In genomic region chr9:30353965-30354364, GRCm38 (mm10) we compare ENCODE assay signal across 15 mouse cellular contexts.
"Had no signal": no experiment of that assay in that cellular context is flagged by ENCODE, and none has a peak within 500 bp of the region (broad histone marks: within the 10 kb centered on the region; RNA-seq: fewer than 3 reads in every experiment).

No protein-coding gene starts in this region.

- H3K9ac ChIP-seq: neural tube, embryonic 15.5 days; stomach, embryonic 15.5 days had no signal

- H3K4me3 ChIP-seq: neural tube, embryonic 15.5 days; stomach, embryonic 15.5 days had no signal

- H3K4me1 ChIP-seq: neural tube, embryonic 15.5 days; stomach, embryonic 15.5 days had no signal

- H3K27me3 ChIP-seq: neural tube, embryonic 15.5 days; stomach, embryonic 15.5 days had no signal

- H3K36me3 ChIP-seq: neural tube, embryonic 15.5 days; stomach, embryonic 15.5 days had no signal

- H3K9me3 ChIP-seq: neural tube, embryonic 15.5 days; stomach, embryonic 15.5 days had no signal

- DNase-seq: retina, postnatal 1 day; right cerebral cortex, adult 18-20 months; right cerebral cortex, postnatal 14 days; right cerebral cortex, postnatal 25 days; right cerebral cortex, postnatal 4 days; spleen, adult 18-20 months; thymus, adult 18-20 months; thymus, adult 2 months; thymus, postnatal 14 days; thymus, postnatal 25 days; thymus, postnatal 36 days; thymus, postnatal 4 days had no signal

- H3K4me2 ChIP-seq: neural tube, embryonic 15.5 days; stomach, embryonic 15.5 days had no signal

- H3K27ac ChIP-seq: neural tube, embryonic 15.5 days; stomach, embryonic 15.5 days; stomach, postnatal 0 days had no signal
